Mouse (Mus musculus) forebrain, embryonic 15.5 days (tissue): ENCODE data around the gene Chd1. TPM values are rescaled to one million over a fixed set of nuclear protein-coding genes. Genes with fewer than 3 reads are reported as not detected.
A peak's percentile ranks its signal among the peaks of the same experiment; 100 is the strongest.
"Not testable (repeated sequence)": the region's sequence is repeated elsewhere in the genome, so short reads cannot be mapped to it uniquely, and the experiment has no call there.

Experiments used
- ATAC-seq: fragments of 200-750 bp; cut with Nextera tagmentation; replicated peaks from 2 replicates; pipeline ENCODE4 v1.8.0; 2017; ENCODE audit warnings: mild to moderate bottlenecking, moderate TSS enrichment, moderate library complexity
- H3K27ac ChIP-seq: fragments of 300-500 bp; sonication (generic); replicated peaks from 2 replicates; pipeline ENCODE4 v1.5.1; 2015; ENCODE audit warnings: mild to moderate bottlenecking, inconsistent platforms
- H3K27me3 ChIP-seq: fragments of 300-500 bp; sonication (generic); 2 replicates; pipeline ENCODE4 v1.6.1; 2015; ENCODE audit warnings: inconsistent platforms
- H3K36me3 ChIP-seq: fragments of 300-500 bp; sonication (generic); 2 replicates; pipeline ENCODE4 v1.6.1; 2015; ENCODE audit warnings: mild to moderate bottlenecking, inconsistent platforms
- H3K4me1 ChIP-seq: fragments of 300-500 bp; sonication (generic); 2 replicates; pipeline ENCODE4 v1.6.1; 2015; ENCODE audit warnings: inconsistent platforms
- H3K4me2 ChIP-seq: fragments of 300-500 bp; sonication (generic); replicated peaks from 2 replicates; pipeline ENCODE4 v1.6.1; 2015; ENCODE audit warnings: mild to moderate bottlenecking, inconsistent platforms
- H3K4me3 ChIP-seq: fragments of 300-500 bp; sonication (generic); 2 replicates; pipeline ENCODE4 v1.5.1; 2015; ENCODE audit warnings: mild to moderate bottlenecking, inconsistent platforms
- H3K9ac ChIP-seq: fragments of 300-500 bp; sonication (generic); replicated peaks from 2 replicates; pipeline ENCODE4 v1.6.1; 2015; ENCODE audit warnings: mild to moderate bottlenecking, inconsistent platforms
- H3K9me3 ChIP-seq: fragments of 300-500 bp; sonication (generic); 2 replicates; pipeline ENCODE4 v1.6.1; 2016; ENCODE audit warnings: inconsistent platforms
- WGBS: fragments of 180-500 bp; shearing (Covaris S2); methylation state at CpG from one replicate; pipeline ENCODE4 v1.1.7; 2015; ENCODE audit warnings: mixed read lengths; 5-methylcytosine and 5-hydroxymethylcytosine counted together
- polyA plus RNA-seq: library from polyadenylated mRNA; unstranded; fragments of >200 nt; fragmentation: Nextera tagmentation; extraction: Ambion mirVana; gene quantifications from 2 replicates; pipeline ENCODE4 v1.2.1, GENCODE M21; 2015

Chd1 gene
- polyA plus RNA-seq, 1 experiment from 2014 or later, result 26.6 TPM

- no peak overlapping the region for H3K4me2 ChIP-seq
- no peak overlapping the region for H3K9ac ChIP-seq
- H3K4me3 ChIP-seq, result no peak overlapping the region
- no peaks in the 10 kb centered on the region for H3K9me3 ChIP-seq
- no peaks in the 10 kb centered on the region for H3K27me3 ChIP-seq
- 86% methylated on average over 5 of the region's 5 CpGs for WGBS
- ATAC-seq, result no peak
- H3K27ac ChIP-seq, result no peak overlapping the region
- H3K4me1 ChIP-seq, result no peaks in the 10 kb centered on the region
- H3K36me3 ChIP-seq, result peaks cover 42% of the 10 kb centered on the region
Observed at GRCm38 (mm10) chr17:15743379-15743778, 38.6 kb downstream of the Chd1 start.

- H3K4me2 ChIP-seq, result no peak overlapping the region
- no peaks in the 10 kb centered on the region for H3K27me3 ChIP-seq
- ATAC-seq, result no peak
- peaks cover 57% of the 10 kb centered on the region for H3K36me3 ChIP-seq
- H3K9me3 ChIP-seq, result no peaks in the 10 kb centered on the region
- 82% methylated on average over 11 of the region's 11 CpGs for WGBS
- H3K4me1 ChIP-seq, result no peaks in the 10 kb centered on the region
- H3K9ac ChIP-seq, result no peak overlapping the region
- H3K27ac ChIP-seq, result no peak overlapping the region
- no peak overlapping the region for H3K4me3 ChIP-seq
Observed at GRCm38 (mm10) chr17:15746696-15747095, 41.9 kb downstream of the Chd1 start.

- ATAC-seq, result no peak
- no peak overlapping the region for H3K4me3 ChIP-seq
- no peak overlapping the region for H3K27ac ChIP-seq
- H3K9ac ChIP-seq, result no peak overlapping the region
- peaks cover 58% of the 10 kb centered on the region for H3K36me3 ChIP-seq
- WGBS, result 90% methylated on average over 6 of the region's 6 CpGs
- H3K27me3 ChIP-seq, result no peaks in the 10 kb centered on the region
- H3K4me2 ChIP-seq, result no peak overlapping the region
- no peaks in the 10 kb centered on the region for H3K4me1 ChIP-seq
- no peaks in the 10 kb centered on the region for H3K9me3 ChIP-seq
Observed at GRCm38 (mm10) chr17:15748022-15748421, 43.3 kb downstream of the Chd1 start.

- WGBS, result 93% methylated on average over 5 of the region's 5 CpGs
- H3K4me1 ChIP-seq, H3K4me3 ChIP-seq, H3K27ac ChIP-seq, H3K9me3 ChIP-seq, H3K9ac ChIP-seq, ATAC-seq, H3K4me2 ChIP-seq, H3K27me3 ChIP-seq: not testable (repeated sequence)
- H3K36me3 ChIP-seq, result peaks cover 61% of the 10 kb centered on the region
Observed at GRCm38 (mm10) chr17:15751264-15751663, 46.5 kb downstream of the Chd1 start.

GRCm38 (mm10) chr17:15761191-15761590 is 56.4 kb downstream of the Chd1 start:
- no peak overlapping the region for H3K4me2 ChIP-seq
- no peak overlapping the region for H3K4me3 ChIP-seq
- H3K9ac ChIP-seq, result no peak overlapping the region
- peaks cover 73% of the 10 kb centered on the region for H3K36me3 ChIP-seq
- no peak for ATAC-seq
- H3K9me3 ChIP-seq, result no peaks in the 10 kb centered on the region
- no peaks in the 10 kb centered on the region for H3K27me3 ChIP-seq
- 89% methylated on average over 8 of the region's 8 CpGs for WGBS
- no peaks in the 10 kb centered on the region for H3K4me1 ChIP-seq
- H3K27ac ChIP-seq, result no peak overlapping the region

GRCm38 (mm10) chr17:15769081-15769724 is 64.4 kb downstream of the Chd1 start:
- H3K27me3 ChIP-seq, result no peaks in the 10 kb centered on the region
- H3K9me3 ChIP-seq, result no peaks in the 10 kb centered on the region
- 82% methylated on average over 7 of the region's 7 CpGs for WGBS
- ATAC-seq, result no peak
- no peak overlapping the region for H3K27ac ChIP-seq
- H3K36me3 ChIP-seq, result peaks cover 61% of the 10 kb centered on the region
- no peak overlapping the region for H3K4me3 ChIP-seq
- H3K4me1 ChIP-seq, result no peaks in the 10 kb centered on the region
- no peak overlapping the region for H3K4me2 ChIP-seq
- no peak overlapping the region for H3K9ac ChIP-seq

GRCm38 (mm10) chr17:15773956-15774355 is 69.2 kb downstream of the Chd1 start:
- Histone ChIP-seq H3K27me3 (no peaks in the 10 kb centered on the region), H3K4me3 (no peak overlapping the region), H3K9ac (no peak overlapping the region), H3K4me2 (no peak overlapping the region), H3K36me3 (peaks cover 24% of the 10 kb centered on the region), H3K9me3 (no peaks in the 10 kb centered on the region), H3K27ac (no peak overlapping the region), H3K4me1 (no peaks in the 10 kb centered on the region)
- 81% methylated on average over 6 of the region's 6 CpGs for WGBS
- no peak for ATAC-seq

- ATAC-seq, result no peak
- no peak overlapping the region for H3K4me3 ChIP-seq
- WGBS, result 79% methylated on average over 5 of the region's 5 CpGs
Observed at GRCm38 (mm10) chr17:15774565-15775215, 69.9 kb downstream of the Chd1 start.

GRCm38 (mm10) chr17:15776349-15776748 is 71.6 kb downstream of the Chd1 start:
- ATAC-seq, result no peak; the same call in 1 of the 2 replicates
- no peaks in the 10 kb centered on the region for H3K9me3 ChIP-seq

More at GRCm38 (mm10) chr17:15774565-15775215, 69.9 kb downstream of the Chd1 start:
- H3K9ac ChIP-seq, result no peak overlapping the region
- H3K9me3 ChIP-seq, result no peaks in the 10 kb centered on the region
- H3K4me2 ChIP-seq, result no peak overlapping the region
- H3K27ac ChIP-seq, result no peak overlapping the region
- H3K4me1 ChIP-seq, result no peaks in the 10 kb centered on the region
- H3K27me3 ChIP-seq, result no peaks in the 10 kb centered on the region
- peaks cover 18% of the 10 kb centered on the region for H3K36me3 ChIP-seq

GRCm38 (mm10) chr17:15777979-15778378 is 73.2 kb downstream of the Chd1 start:
- 45% methylated on average over 6 of the region's 6 CpGs for WGBS
- Histone ChIP-seq H3K4me1 (no peaks in the 10 kb centered on the region), H3K4me3 (no peak overlapping the region), H3K9me3 (no peaks in the 10 kb centered on the region), H3K4me2 (no peak overlapping the region), H3K27me3 (no peaks in the 10 kb centered on the region), H3K27ac (no peak overlapping the region), H3K9ac (no peak overlapping the region), H3K36me3 (no peaks in the 10 kb centered on the region)
- peak; percentile 38; the same call in 1 of the 2 replicates for ATAC-seq

More at GRCm38 (mm10) chr17:15776349-15776748, 71.6 kb downstream of the Chd1 start:
- Histone ChIP-seq H3K36me3 (peaks cover 3% of the 10 kb centered on the region), H3K27ac (no peak overlapping the region), H3K4me3 (no peak overlapping the region), H3K9ac (no peak overlapping the region), H3K27me3 (no peaks in the 10 kb centered on the region), H3K4me1 (no peaks in the 10 kb centered on the region), H3K4me2 (no peak overlapping the region)
- WGBS, result 72% methylated on average over 5 of the region's 5 CpGs

GRCm38 (mm10) chr17:15787036-15787435 is 82.3 kb downstream of the Chd1 start:
- H3K36me3 ChIP-seq, result no peaks in the 10 kb centered on the region
- H3K9ac ChIP-seq, result no peak overlapping the region
- no peaks in the 10 kb centered on the region for H3K9me3 ChIP-seq
- H3K4me2 ChIP-seq, result no peak overlapping the region
- H3K4me3 ChIP-seq, result no peak overlapping the region
- H3K4me1 ChIP-seq, result no peaks in the 10 kb centered on the region
- no peak; the same call in 1 of the 2 replicates for ATAC-seq
- WGBS, result 32% methylated on average over 3 of the region's 3 CpGs
- no peak overlapping the region for H3K27ac ChIP-seq
- H3K27me3 ChIP-seq, result no peaks in the 10 kb centered on the region

- no peaks in the 10 kb centered on the region for H3K36me3 ChIP-seq
- no peaks in the 10 kb centered on the region for H3K9me3 ChIP-seq
- no peak overlapping the region for H3K4me3 ChIP-seq
- WGBS, result 84% methylated on average over 8 of the region's 8 CpGs
- no peak overlapping the region for H3K4me2 ChIP-seq
- H3K9ac ChIP-seq, result no peak overlapping the region
- ATAC-seq, result no peak
- H3K27ac ChIP-seq, result no peak overlapping the region
- H3K4me1 ChIP-seq, result no peaks in the 10 kb centered on the region
- no peaks in the 10 kb centered on the region for H3K27me3 ChIP-seq
Observed at GRCm38 (mm10) chr17:15790716-15791115, 85.9 kb downstream of the Chd1 start.
